Mouse (Mus musculus) lung, postnatal 14 days (tissue): Measurements from ENCODE around the gene Dbh.
A peak's percentile ranks its signal among the peaks of the same experiment; 100 is the strongest.

ENCODE experiments used
- DNase-seq: peaks from one replicate; pipeline ENCODE4 v3.0.0; 2021

The Dbh gene

GRCm38 (mm10) chr2:27164796-27165590 lies at the start of gene Dbh:
Gene Dbh, plus strand, starts transcription at chr2:27165233.
- no peak for DNase-seq

- peak; percentile 45 for DNase-seq
These were observed 46.6 kb upstream of the Dbh start for GRCm38 (mm10) chr2:27118452-27118851.

- DNase-seq: no peak
These were observed 45.3 kb upstream of the Dbh start for GRCm38 (mm10) chr2:27119766-27120165.

GRCm38 (mm10) chr2:27120241-27120641 lies 44.8 kb upstream of the Dbh start:
- peak; percentile 83 for DNase-seq

GRCm38 (mm10) chr2:27121626-27122355 lies 43.2 kb upstream of the Dbh start:
- DNase-seq: peak; percentile 31

GRCm38 (mm10) chr2:27122578-27122977 lies 42.5 kb upstream of the Dbh start:
- DNase-seq: no peak

- no peak for DNase-seq
These were observed 41.9 kb upstream of the Dbh start for GRCm38 (mm10) chr2:27123121-27123520.

- DNase-seq: peak; percentile 75
These were observed 39.1 kb upstream of the Dbh start for GRCm38 (mm10) chr2:27125979-27126378.

- DNase-seq: no peak
These were observed 38.5 kb upstream of the Dbh start for GRCm38 (mm10) chr2:27126496-27126895.

GRCm38 (mm10) chr2:27128990-27129389 lies 36.0 kb upstream of the Dbh start:
- no peak for DNase-seq

- DNase-seq: no peak
These were observed 29.1 kb upstream of the Dbh start for GRCm38 (mm10) chr2:27135935-27136334.

GRCm38 (mm10) chr2:27136336-27136735 lies 28.7 kb upstream of the Dbh start:
- no peak for DNase-seq

- no peak for DNase-seq
These were observed 28.2 kb upstream of the Dbh start for GRCm38 (mm10) chr2:27136789-27137188.

- DNase-seq: no peak
These were observed 26.7 kb upstream of the Dbh start for GRCm38 (mm10) chr2:27138356-27138755.

- peak; percentile 39 for DNase-seq
These were observed 22.9 kb upstream of the Dbh start, which contains the start of gene Fam163b for GRCm38 (mm10) chr2:27141950-27142693. Gene Fam163b, minus strand, starts transcription at chr2:27142491.

- no peak for DNase-seq
These were observed 20.1 kb upstream of the Dbh start for GRCm38 (mm10) chr2:27144957-27145356.

GRCm38 (mm10) chr2:27146840-27147239 lies 18.2 kb upstream of the Dbh start:
- no peak for DNase-seq

GRCm38 (mm10) chr2:27149457-27149856 lies 15.6 kb upstream of the Dbh start:
- DNase-seq: no peak

- no peak for DNase-seq
These were observed 10.4 kb upstream of the Dbh start for GRCm38 (mm10) chr2:27154466-27155185.

- DNase-seq: no peak
These were observed 8.4 kb upstream of the Dbh start for GRCm38 (mm10) chr2:27156596-27156995.

GRCm38 (mm10) chr2:27161526-27161925 lies 3.5 kb upstream of the Dbh start:
- no peak for DNase-seq

GRCm38 (mm10) chr2:27162656-27163055 lies 2.4 kb upstream of the Dbh start:
- no peak for DNase-seq

- no peak for DNase-seq
These were observed 1.2 kb upstream of the Dbh start for GRCm38 (mm10) chr2:27163851-27164250.
